Mouse (Mus musculus) olfactory bulb, adult 2 months (tissue): Measurements from ENCODE around the gene Muc2.

Source experiments
- CTCF ChIP-seq: fragments of 200-500 bp; IDR thresholded peaks from 2 replicates; pipeline ENCODE4 v1.5.1; 2012; ENCODE audit warnings: low read depth, mild to moderate bottlenecking, low read length, moderate library complexity; ENCODE audit not compliant: insufficient read depth
- POLR2A ChIP-seq: fragments of 200-500 bp; IDR thresholded peaks from 2 replicates; pipeline ENCODE4 v1.6.1; 2012; ENCODE audit warnings: mild to moderate bottlenecking, low read depth, low read length, moderate library complexity; ENCODE audit not compliant: insufficient read depth

GRCm38 (mm10) chr7:141694274-141694639 lies 4.1 kb downstream of the Muc2 start:
- TF ChIP-seq CTCF (no peak), POLR2A (no peak)
